Mouse (Mus musculus) liver, embryonic 18 days (tissue): ENCODE data around the gene Gm42906. TPM values are rescaled to one million over a fixed set of nuclear protein-coding genes. Genes with fewer than 3 reads are reported as not detected.

Source experiments
- polyA plus RNA-seq: library from polyadenylated mRNA; depleted of rRNA; stranded (reverse); fragments of >200 nt; gene quantifications from 2 replicates; pipeline ENCODE4 v1.2.3, GENCODE M21; 2012; rRNA removed

The Gm42906 gene
- polyA plus RNA-seq, result not detected in 2 replicates

GRCm38 (mm10) chr5:151428113-151428756 lies at the start of gene Gm42906:
Gm42906 (minus strand) TSS chr5:151428163.

GRCm38 (mm10) chr5:151233400-151234031 lies 194.4 kb downstream of the Gm42906 start, which contains the start of gene Stard13:
Stard13 (minus strand) TSS chr5:151233836.

Other genes with a start within 250 kb of the Gm42906 start
- 1.8 TPM in 2 replicates for gene Stard13, start 194.3 kb downstream of the Gm42906 start, polyA plus RNA-seq
- not detected in 2 replicates for gene Vmn2r18, start 177.9 kb upstream of the Gm42906 start, polyA plus RNA-seq
- gene Rfc3, start 223.1 kb upstream of the Gm42906 start, polyA plus RNA-seq, result 14.8 and 16.9 TPM in 2 replicates